Mouse (Mus musculus): ENCODE data around the gene Leo1. TPM values are rescaled to one million over a fixed set of nuclear protein-coding genes. Genes with fewer than 3 reads are reported as not detected.
"Not testable (repeated sequence)": the region's sequence is repeated elsewhere in the genome, so short reads cannot be mapped to it uniquely, and the experiment has no call there.

The Leo1 gene
- total RNA-seq, 2 experiments from 2014 or later: 27.9 to 29.7 TPM

DNA sequence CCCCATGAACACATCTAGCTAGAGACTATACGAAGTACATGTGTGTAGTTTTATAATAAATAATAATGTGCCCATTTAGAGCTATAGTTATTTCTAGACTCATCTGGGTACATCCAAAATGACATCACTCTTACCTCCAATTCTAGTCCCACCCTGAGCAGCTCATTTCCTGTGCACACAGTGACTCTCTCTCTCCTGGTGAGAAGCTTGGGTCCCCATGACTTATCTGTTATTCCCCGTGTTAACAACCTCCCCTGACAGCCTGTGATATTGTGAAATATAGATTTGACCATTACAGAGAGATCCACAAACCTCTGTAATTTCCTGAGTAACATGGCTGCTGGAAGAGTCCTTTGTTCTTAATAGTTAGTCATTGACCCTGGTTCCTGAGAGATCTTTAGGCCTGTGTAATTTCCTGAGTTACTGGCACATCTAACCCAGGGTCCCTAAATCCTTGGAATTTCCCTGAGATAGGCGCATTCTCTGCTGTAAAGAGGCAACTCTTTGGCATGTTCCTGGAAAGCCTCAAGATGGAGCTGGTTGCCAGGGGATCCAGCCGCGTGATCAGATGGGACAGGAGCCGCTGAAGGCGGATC, 15.4 kb upstream of the Leo1 start:
- DNase-seq (ENCODE audit: low spot score in 2 of 2): no peak

DNA sequence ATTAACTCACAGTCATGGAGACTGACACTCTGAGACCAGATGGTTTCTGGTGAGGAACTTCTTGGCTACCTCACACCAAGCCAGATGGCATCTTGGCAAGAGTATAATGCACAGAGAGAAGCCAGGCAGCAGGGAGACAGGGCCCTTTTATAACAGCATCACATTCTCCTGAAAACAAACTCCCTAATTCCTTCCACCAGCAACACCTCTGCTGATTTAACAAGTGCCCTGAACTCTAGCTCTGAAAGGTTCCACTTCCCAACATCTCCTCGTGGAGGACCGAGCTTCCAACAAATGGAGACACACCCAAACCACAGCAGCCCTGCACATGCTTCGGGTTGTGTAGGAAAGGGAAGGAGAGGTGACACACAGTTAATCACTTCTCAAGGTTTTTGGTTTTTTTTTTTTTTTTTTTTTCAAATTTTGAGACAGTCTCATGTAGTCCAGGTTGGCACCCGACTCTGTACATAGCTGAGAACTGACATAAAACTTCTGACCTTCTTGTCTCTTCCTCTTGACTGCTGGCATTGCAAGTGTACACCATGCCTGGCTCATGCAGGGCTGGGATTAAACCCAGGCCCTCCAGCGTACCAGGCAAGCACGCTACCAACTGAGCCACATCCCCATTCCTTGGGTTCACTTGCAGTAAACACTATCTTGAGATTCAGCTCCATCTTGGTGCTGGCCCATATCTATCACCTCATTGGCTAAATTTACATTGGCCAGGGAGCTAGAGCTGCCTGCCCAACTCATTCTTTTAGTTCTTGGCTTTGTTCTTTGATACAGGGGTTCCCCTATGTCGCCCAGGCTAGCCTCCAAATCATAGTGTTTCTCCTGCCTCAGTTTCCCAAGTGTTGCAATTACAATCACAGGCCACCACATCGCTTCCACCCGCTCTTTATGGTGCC, 13.7 kb upstream of the Leo1 start:
- DNase-seq (ENCODE audit: low spot score in 2 of 2): peak; percentile 41 to 48

DNA sequence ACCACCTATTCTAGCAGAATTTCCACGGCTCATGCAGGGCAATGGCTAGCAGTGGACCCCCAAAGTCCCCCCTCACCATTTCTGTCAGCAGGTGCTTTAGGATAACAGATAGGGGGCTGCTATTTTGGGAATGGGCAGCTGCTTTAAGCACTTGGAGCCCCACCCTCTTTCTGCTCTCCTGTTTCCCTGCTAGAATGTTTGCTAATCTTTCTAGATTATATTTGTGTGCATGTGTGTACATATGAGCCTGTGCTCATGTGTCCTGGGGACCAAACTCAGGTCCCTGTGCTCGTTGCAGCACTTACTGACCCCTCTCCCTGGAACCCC, 13.1 kb upstream of the Leo1 start:
- DNase-seq (ENCODE audit: low spot score in 2 of 2): no peak

DNA sequence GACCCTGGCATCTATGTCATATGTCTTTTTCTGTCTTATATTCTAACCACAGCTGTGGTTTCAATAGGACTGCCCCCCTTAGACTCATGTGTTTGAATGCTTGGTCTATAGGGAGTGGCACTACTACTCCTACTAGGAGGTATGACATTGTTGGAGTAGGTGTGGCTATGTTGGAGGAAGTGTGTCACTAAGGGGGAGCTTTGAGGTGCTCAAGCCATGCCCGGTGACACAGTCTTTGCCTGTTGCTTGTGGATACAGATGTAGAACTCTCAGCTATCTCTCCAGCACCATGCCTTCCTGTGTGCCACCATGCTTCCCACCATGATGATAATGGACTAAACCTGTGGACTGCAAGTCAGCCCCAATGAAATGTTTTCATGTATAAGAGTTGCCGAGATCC, 12.3 kb upstream of the Leo1 start:
- DNase-seq (ENCODE audit: low spot score in 2 of 2): no peak

DNA sequence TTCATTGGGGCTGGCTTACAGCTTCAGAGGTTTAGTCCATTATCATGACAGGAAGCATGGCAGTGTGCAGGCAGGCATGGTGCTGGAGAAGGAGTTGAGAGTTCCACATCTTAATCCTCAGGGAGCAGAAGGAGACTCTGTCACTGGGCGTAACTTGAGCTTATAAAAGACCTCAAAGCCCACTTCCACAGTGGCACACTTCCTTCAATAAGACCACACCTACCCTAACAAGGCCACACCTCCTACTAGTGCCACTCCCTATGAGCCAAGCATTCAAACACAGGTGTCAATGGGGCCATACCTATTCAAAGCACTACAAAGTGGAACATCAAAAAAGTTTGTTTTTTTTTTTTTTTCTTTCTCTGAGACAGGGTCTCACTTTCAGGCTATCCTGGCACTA, 11.7 kb upstream of the Leo1 start:
- DNase-seq (ENCODE audit: low spot score in 2 of 2): no peak

DNA sequence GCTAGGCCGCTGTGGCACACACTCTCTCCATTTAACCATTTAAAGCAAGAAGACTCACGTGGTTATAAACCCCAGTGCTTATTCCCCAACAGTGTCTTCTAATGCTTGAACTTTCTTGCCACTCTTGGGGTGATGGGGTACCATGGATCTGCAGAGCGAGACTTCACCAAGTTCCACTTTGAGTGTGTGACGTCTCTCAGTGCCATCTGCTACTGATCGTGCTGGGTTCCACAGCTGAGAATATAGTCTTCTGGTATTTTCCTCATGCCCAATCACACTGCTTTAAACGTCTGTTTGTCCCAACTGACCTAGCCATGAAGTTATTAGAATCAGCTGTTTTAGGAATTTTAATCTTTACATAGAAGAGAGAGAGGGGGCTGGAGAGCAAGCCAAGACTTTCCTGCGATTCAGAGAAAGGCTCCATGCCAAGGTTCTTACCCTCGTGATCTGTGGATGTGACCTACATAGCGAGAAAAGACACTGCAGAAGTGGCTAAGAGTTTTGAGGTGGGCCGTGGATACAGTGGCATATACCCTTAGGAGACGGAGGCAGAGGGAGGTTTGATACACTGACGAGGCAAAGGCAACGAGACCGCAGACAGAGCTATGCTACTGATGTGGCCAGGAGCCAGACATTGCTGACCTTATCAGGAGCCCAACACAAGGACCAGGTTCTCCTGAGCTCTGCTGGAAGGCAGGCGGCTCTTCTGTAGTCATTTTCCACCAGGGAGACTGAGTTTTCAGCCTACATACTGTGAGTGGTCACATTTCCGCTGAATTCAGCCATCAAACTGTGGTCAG, 10.3 kb upstream of the Leo1 start:
- no peak for DNase-seq (ENCODE audit: low spot score in 2 of 2)

DNA sequence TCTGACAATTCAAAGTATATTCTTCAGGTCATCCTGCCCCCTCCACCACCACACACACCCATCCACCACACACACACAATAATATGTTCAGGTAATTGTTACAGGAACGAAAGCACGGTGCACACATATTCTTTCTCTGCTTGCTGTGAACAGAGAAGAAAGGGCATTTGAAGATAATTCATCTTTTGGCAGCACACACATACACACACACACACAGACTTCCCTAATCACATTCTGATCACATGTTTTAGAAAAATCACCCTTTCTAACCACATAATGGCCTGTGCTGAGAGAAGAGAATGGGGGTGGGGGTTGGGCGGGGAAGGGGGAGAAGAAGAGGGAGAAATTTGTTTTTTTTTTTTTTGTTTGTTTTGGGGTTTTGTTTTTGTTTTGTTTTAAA, 8.6 kb upstream of the Leo1 start:
- no peak for DNase-seq (ENCODE audit: low spot score in 2 of 2)

DNA sequence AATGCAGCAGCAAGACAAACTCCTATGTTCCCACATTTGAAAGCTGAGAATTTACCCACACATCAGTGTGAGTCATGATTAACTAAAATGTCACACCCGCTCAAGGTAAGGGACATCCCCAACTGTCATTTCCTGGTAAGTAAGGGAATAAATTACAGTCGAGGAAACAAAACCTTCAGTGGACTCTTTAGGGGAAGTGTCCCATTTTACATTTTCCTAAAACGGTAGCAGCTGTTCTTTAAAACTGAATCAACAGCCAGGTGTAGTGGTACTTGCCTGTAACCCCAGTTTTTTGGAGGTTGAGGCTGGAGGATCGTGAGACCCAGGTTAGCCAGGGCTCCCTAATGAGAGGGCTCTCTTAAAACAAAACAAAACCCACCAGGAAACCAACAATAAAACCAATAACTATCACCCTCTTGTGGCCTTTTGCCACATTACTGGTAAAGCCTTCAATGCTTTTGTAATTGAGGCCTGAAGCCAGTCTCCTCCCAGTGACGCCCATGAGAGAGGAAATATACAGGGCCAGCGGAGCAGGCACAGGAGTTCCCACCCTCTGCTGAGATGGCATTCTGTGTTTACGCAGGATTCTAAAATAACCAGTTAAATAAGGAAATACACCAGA, 7.0 kb upstream of the Leo1 start:
- DNase-seq (ENCODE audit: low spot score in 2 of 2): peak; percentile 16 to 49

DNA sequence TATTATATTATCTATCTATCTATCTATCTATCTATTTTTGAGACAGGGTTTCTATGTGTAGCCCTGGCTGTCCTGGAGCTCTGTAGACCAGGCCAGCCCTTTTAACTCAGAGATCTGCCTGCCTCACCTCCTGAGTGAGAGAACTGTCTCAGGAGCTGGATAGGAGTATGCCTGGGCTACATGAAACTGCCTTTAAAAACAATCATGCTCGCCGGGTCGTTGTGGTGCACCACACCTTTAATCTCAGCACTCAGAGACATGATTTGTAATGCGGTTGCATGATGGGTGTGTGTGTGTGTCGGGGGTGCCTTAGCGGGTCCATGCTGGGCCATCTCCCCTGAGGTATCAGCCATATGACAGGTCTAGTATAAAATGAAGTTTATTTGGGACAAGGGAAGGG, 6.5 kb upstream of the Leo1 start:
- DNase-seq (ENCODE audit: low spot score in 2 of 2): no peak

DNA sequence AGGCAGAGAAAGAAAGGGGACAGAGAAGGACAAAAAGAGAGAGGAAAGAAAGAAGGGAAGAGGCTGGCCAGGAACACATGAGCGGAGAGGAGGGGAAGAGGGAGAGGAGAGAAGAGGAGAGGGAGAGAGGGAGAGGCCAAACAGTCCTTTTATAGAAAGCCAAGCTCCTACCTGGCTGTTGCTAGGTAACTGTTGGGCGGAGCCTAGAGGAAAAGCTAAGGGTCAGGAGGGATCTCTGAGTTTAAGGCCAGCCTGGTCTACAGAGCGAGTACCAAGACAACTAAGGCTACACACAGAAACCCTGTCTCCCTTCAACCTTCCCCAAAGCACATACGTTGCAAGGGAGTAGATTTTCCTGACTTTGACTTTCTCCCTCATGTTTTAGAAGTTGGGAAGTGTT, 6.0 kb upstream of the Leo1 start:
- DNase-seq (ENCODE audit: low spot score in 2 of 2): no peak

DNA sequence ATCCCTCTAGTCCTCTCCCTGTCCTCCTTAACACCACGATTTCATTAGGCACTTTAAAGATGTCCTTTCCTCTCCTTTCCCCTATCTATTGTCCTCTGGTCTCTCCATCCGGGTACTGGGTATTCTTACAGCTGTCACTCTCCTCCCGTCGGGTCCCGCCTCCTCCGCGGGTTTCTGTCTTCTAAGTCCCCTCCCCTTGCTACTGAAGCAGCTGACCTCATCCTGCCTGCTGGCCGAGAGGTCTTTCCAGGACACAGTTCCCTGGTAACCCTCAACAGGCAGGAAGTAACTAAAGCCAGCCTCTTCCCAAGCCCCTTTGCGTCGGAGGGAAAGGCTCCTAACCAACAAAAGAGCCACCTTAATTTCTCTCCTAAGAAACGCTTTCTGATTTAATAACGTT, 5.4 kb upstream of the Leo1 start:
- DNase-seq (ENCODE audit: low spot score in 2 of 2): peak; percentile 57 to 64

DNA sequence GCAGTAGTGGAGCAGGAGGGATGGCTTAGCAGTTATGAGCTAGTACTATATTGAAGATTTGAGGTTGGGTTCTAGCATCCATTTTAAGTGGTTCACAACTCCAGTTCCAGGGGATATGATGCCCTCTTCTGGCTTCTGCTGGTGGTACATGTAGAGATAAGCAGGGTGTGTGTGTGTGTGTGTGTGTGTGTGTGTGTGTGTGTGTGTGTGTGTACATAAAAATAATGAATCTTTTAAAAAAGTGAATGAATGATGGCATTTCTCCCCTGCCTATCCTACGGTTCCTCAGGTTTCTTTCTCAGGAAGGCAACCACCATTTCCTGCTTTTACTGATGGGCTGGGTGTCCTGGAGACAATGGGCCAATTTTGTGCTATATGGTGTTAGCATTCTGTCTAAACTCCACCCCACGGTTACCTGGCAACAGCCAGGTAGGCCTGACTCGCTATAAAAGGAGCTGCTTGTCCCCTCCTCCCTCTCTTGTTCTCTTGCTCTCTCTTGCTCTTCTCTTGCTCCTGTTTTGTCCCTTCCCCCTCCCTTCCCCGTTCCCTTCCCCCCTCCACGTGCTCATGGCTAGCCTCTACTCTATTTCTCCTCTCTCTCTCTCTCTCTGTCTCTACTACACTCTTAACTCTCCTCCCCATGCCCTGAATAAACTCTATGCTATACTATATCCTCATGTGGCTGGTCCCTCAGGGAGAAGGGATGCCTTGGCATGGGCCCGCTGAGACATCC, 3.5 kb upstream of the Leo1 start:
- peak; percentile 40 to 42 for DNase-seq (ENCODE audit: low spot score in 2 of 2)

DNA sequence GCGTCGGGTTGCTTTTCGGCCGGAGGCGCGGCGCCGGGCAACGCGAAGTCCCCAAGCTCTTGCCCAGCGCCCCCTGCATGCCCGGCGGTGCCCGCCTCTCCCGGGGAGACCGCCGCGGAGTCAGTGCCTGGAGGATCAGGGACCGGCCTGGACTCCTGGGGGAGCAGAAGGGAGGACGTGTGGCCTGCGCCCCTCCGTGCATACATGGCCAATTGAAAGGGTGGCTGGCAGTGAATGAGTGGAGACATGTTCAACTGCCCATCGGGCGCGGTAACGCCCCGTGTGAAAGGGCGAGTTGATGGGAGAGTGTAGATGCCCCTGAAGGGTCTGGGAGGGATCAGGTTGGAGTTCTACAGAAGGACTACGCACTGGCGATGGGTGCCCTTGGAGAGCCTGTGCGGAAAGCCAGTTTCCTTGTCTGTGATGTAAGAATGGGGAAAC, 387 bp downstream of the Leo1 start:
- DNase-seq (ENCODE audit: low spot score in 2 of 2): no peak

DNA sequence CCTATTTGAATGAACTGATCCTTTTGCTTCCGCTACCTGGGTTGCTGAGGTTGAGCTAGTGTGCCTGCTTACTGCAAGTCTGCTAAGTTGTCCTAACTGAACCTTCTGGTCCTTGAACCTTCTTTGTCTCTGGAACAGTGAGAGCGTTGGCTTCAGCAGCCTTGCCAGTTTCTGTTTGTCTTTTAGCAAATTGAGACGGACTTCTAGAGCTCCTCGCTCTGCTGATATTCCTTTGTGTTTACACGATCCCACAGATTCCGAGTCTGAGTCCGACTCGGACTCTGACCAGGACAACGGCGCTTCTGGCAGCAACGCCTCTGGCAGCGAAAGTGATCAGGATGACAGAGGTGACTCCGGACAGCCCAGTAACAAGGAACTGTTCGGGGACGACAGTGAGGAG, 3.7 kb downstream of the Leo1 start:
- DNase-seq (ENCODE audit: low spot score in 2 of 2): no peak

DNA sequence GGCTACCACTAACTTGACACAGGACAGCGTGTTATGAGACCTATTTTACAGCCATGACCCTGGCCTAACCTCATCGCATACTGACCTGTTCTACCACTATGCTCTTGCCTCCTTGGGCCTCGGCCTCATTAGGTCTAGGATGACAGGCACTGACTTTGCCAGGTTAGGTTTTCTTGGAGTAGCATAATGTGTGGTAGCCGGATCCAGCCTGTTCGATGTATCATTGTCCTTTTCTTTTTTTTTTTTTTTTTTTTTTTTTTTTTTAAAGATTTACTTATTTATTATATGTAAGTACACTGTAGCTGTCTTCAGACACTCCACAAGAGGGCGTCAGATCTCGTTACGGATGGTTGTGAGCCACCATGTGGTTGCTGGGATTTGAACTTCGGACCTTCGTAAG, 5.2 kb downstream of the Leo1 start:
- not testable (repeated sequence) for DNase-seq (ENCODE audit: low spot score in 2 of 2)

DNA sequence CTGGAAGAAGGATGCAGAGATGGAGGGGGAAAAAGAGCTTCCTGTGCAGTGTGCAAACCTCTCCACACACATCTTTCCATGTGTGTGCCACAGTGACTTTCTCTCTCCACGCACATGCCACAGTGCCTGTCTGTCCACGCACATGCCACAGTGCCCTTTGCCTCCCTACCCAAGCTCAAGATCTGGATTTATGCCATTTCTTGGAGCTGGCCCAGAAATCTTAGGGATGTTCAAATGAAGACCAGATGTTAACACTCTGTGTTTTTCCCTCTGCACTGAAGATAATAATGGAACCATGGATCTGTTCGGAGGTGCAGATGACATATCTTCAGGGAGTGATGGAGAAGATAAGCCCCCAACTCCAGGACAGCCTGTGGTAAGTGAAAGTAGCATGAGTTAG, 6.7 kb downstream of the Leo1 start:
- DNase-seq (ENCODE audit: low spot score in 2 of 2): no peak

DNA sequence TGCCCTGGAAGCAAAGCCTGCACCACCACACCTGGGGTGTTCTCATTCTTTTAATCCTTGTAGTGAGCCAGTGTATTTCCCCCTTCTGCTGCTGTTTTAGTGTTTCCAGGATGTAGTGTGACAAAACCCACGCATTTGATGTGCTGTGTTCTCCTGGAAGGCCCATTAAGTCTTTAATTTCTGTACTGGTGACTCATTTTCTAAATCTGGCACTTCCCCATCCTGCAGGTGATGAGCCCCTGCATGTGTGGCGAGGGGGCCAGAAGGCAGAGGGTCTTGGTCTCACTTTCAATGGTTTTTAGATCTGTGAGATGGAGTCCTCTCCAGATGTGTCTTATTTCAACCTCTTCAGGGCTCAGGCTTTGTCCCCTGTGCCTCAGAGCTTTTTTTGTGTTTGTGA, 12.7 kb downstream of the Leo1 start:
- DNase-seq (ENCODE audit: low spot score in 2 of 2): no peak

DNA sequence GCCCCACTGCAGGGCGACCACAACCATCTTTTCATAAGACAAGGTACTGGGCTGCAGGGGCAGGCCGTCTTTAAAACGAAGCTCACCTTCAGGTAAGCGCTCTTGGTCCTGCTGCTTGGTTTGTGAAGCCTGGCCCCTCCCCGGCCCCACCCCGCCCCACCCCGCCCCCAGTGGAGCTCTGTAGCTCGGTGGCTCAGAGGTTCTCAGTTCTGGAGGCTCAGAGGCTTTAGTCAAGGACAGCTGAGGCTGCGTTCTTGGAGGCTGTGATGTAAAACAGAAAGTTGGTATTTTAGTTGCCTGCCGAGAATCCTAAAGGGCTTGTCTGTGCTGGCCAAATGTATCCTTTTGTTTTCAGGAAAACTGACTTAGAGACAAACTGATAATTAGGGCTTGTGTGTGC, 14.4 kb downstream of the Leo1 start:
- no peak for DNase-seq (ENCODE audit: low spot score in 2 of 2)

DNA sequence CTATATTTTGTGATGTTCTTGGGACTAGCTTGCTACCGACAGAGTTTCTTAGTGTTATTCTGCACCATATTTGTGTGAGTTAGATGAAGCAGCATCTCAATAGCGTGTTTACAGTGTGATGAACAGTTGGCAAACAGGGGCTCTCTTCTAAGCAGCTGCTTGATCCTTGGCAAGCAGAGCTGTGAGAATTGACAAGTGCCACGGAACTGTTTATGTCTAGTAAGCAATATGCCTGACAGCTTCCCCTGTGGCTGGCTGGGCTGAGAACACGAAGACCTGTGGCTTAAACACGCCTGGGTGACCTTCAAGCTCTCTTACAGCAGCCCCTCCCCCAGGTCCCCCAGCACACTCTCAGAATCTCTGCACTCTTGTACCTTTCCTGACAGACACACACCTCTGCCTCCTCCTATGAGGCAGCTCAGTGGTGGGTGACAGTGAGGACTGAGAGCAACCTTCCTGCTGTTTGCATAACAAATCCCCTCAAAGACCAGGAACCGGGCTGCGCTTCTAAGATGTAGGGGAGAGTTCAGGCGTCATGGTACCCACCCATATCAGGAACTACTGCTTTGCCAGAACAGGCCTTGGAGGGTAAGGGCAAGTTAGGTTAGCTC, 21.8 kb downstream of the Leo1 start:
- peak in 1 of 2 experiments; percentile 9 for DNase-seq (ENCODE audit: low spot score in 2 of 2)

DNA sequence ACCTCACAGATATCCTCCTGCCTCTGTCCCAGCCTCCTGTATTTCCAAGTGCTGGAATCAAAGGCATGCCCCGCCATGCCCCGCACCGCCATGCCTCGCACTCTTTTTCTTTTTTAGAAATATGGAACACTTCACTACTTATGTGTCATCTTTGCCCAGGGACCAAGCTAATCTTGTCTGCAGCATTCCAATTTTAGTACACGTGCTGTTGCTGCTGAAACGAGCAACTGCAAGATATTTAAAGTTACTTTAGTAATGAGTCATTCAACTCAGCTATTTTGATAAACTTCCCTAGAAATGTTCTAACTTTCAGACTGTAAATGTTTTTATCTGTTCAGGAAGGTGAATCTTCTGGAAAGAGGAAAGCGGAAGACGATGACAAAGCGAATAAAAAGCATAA, 24.5 kb downstream of the Leo1 start:
- DNase-seq (ENCODE audit: low spot score in 2 of 2): no peak

DNA sequence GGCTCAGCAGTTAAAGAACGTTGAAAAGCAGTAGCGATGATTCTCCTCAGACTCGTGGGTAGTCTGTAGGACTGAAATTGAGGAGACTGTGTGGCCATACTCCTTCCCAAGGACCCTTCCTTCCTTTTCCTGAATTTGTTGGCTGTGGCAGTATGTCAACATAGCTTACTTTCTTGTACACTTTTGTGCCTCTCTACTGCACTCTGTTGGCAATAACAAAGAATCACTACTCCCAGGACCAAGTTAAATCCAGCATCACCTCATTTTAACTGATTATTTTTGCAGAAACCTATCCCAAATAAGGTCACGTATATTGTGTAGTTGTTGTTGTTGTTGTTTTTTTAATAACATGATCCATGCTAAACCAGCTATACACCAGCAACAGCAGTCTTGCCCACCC, 25.3 kb downstream of the Leo1 start:
- DNase-seq (ENCODE audit: low spot score in 2 of 2): no peak

All from layer of hippocampus, postnatal 10 days (tissue).